Comparison of ENCODE assay signal across 27 mouse cellular contexts in the genomic region with DNA sequence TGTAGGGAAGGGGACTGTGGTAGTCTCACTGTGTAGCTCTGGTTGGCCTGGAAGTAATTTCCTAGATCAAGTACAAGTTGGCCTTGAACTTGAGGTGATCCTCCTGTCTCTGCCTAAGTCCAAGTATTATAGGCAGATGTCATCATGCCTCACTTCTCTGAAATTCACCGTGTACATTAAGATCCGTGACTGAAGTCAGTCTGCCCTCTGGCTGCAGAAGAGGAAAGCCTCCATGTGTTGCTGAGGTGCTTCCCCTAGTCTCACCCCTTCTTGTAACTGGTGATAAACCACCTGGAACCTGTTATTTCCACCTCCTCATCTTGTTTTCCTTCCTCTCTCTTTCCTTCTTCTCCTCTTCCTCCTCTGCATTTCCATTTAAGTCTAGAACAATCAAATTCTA. TPM values are rescaled to one million over a fixed set of nuclear protein-coding genes. Genes with fewer than 3 reads are reported as not detected.
A peak's percentile ranks its signal among the peaks of the same experiment; 100 is the strongest.
DNase-seq lines count a peak whose midpoint lies in the region; ATAC-seq and TF ChIP-seq lines count a peak whose summit lies in the region.
"Had no signal": no experiment of that assay in that cellular context is flagged by ENCODE, and none has a peak within 500 bp of the region (broad histone marks: within the 10 kb centered on the region; RNA-seq: fewer than 3 reads in every experiment).

No protein-coding gene starts in this region.

- 29% methylated on average over 2 of the region's 2 CpGs for WGBS in liver, postnatal 0 days (ENCODE audit: insufficient replicate concordance)
- 38% methylated on average over 2 of the region's 2 CpGs for WGBS in midbrain, embryonic 13.5 days

- no peaks in the 10 kb centered on the region for H3K9me3 ChIP-seq in liver, postnatal 0 days (ENCODE audit: low read length)
- H3K9me3 ChIP-seq in midbrain, embryonic 13.5 days = no peaks in the 10 kb centered on the region
- H3K9me3 ChIP-seq: embryonic facial prominence, embryonic 15.5 days; heart, embryonic 13.5 days; hindbrain, embryonic 15.5 days; lung, embryonic 15.5 days; neural tube, embryonic 13.5 days had no signal

- H3K4me1 ChIP-seq in liver, postnatal 0 days (ENCODE audit: insufficient read depth) = no peaks in the 10 kb centered on the region
- H3K4me1 ChIP-seq in midbrain, embryonic 13.5 days (replicated peaks) = no peaks in the 10 kb centered on the region
- H3K4me1 ChIP-seq: embryonic facial prominence, embryonic 15.5 days; heart, embryonic 13.5 days; hindbrain, embryonic 15.5 days; lung, embryonic 15.5 days; neural tube, embryonic 13.5 days had no signal

- no peaks in the 10 kb centered on the region for H3K36me3 ChIP-seq in liver, postnatal 0 days (replicated peaks; ENCODE audit: insufficient read depth, low read length)
- no peaks in the 10 kb centered on the region for H3K36me3 ChIP-seq in midbrain, embryonic 13.5 days
- H3K36me3 ChIP-seq: embryonic facial prominence, embryonic 15.5 days; heart, embryonic 13.5 days; hindbrain, embryonic 15.5 days; lung, embryonic 15.5 days; neural tube, embryonic 13.5 days had no signal

- DNase-seq in liver, postnatal 0 days = no peak
- DNase-seq in liver = no peak
- DNase-seq in CD4-positive helper T cell, adult 2 months (ENCODE audit: low read depth, low spot score) = peak; percentile 74
- peak; percentile 40 for DNase-seq in T-cell, adult 2 months (ENCODE audit: low spot score)
- no peak for DNase-seq in kidney, postnatal 25 days
- no peak for DNase-seq in adrenal gland, adult 18-20 months (ENCODE audit: low spot score in 2 of 2)
- DNase-seq: adrenal gland, adult 8-10 months; cerebellum, adult 11 months; cerebellum, postnatal 25 days; embryo, embryonic 11 days; gastrocnemius, adult 2 months; heart, postnatal 36 days; kidney, adult 18-20 months; kidney, postnatal 10 days; left cerebral cortex, postnatal 4 days had no signal

- H3K9ac ChIP-seq in liver, postnatal 0 days (replicated peaks) = no peak overlapping the region
- no peak overlapping the region for H3K9ac ChIP-seq in midbrain, embryonic 13.5 days (replicated peaks)
- H3K9ac ChIP-seq: embryonic facial prominence, embryonic 15.5 days; heart, embryonic 13.5 days; hindbrain, embryonic 15.5 days; lung, embryonic 15.5 days; neural tube, embryonic 13.5 days had no signal

- no peak overlapping the region for H3K4me3 ChIP-seq in liver, postnatal 0 days (ENCODE audit: low read depth, low read length)
- no peak overlapping the region for H3K4me3 ChIP-seq in midbrain, embryonic 13.5 days (replicated peaks)
- H3K4me3 ChIP-seq: embryonic facial prominence, embryonic 15.5 days; gastrocnemius, adult 2 months; heart, embryonic 13.5 days; hindbrain, embryonic 15.5 days; left cerebral cortex, adult 2 months; lung, embryonic 15.5 days; neural tube, embryonic 13.5 days had no signal

- H3K4me2 ChIP-seq in liver, postnatal 0 days (ENCODE audit: low read depth, low read length) = no peak overlapping the region
- H3K4me2 ChIP-seq in midbrain, embryonic 13.5 days (replicated peaks) = no peak overlapping the region
- H3K4me2 ChIP-seq: embryonic facial prominence, embryonic 15.5 days; heart, embryonic 13.5 days; hindbrain, embryonic 15.5 days; lung, embryonic 15.5 days; midbrain, embryonic 11.5 days; neural tube, embryonic 13.5 days had no signal

- H3K27ac ChIP-seq in liver, postnatal 0 days (ENCODE audit: low read depth) = no peak overlapping the region
- H3K27ac ChIP-seq in midbrain, embryonic 13.5 days = no peak overlapping the region
- H3K27ac ChIP-seq: embryonic facial prominence, embryonic 15.5 days; gastrocnemius, adult 2 months; heart, embryonic 13.5 days; hindbrain, embryonic 15.5 days; left cerebral cortex, adult 2 months; lung, embryonic 15.5 days; macrophage; neural tube, embryonic 13.5 days had no signal

- no peak for ATAC-seq in liver, postnatal 0 days
- peak; percentile 61; the same call in 1 of the 2 replicates for ATAC-seq in neutrophil, adult 5-6 weeks (ENCODE audit: extremely low read depth, insufficient number of reproducible peaks, low FRiP score, poor library complexity, severe bottlenecking)
- ATAC-seq in midbrain, embryonic 13.5 days = no peak

- peak; percentile 49 for TF ChIP-seq CTCF in liver, postnatal 0 days (IDR thresholded peaks at IDR 0.05; ENCODE audit: low read depth)

- H3K27me3 ChIP-seq in liver, postnatal 0 days (ENCODE audit: insufficient read depth, low read length) = no peaks in the 10 kb centered on the region
- H3K27me3 ChIP-seq in midbrain, embryonic 13.5 days = 0 out of 2 replicates have a peak, but pooled peaks cover 3% of the 10 kb centered on the region
- H3K27me3 ChIP-seq: embryonic facial prominence, embryonic 15.5 days; hindbrain, embryonic 15.5 days; lung, embryonic 15.5 days; neural tube, embryonic 13.5 days had no signal

- no peak for TF ChIP-seq EP300 in liver, postnatal 0 days (IDR thresholded peaks at IDR 0.05; ENCODE audit: low read depth)

RNA-seq across cellular contexts. Expression of gene Cd3e, which starts 5.5 kb away (rescaled TPM):
- polyA plus RNA-seq in liver, postnatal 0 days (2015; fragmentation: Nextera tagmentation; extraction: Ambion mirVana) = not detected in 2 replicates
- total RNA-seq in neutrophil, adult 5-6 weeks (2017) = 14.1 and 18.3 TPM in 2 replicates
- 1 to 10 TPM in 1 of 2 experiments, under 1 TPM in 1; 0.27 to 2.0 TPM for total RNA-seq in adrenal gland, adult 18-20 months (2021)
- not detected in 2 replicates for polyA plus RNA-seq in midbrain, embryonic 13.5 days (2015; fragmentation: Nextera tagmentation; extraction: Ambion mirVana)
- total RNA-seq: gastrocnemius, adult 2 months; left cerebral cortex, adult 2 months; left cerebral cortex, postnatal 4 days had no signal
- polyA plus RNA-seq: brain, embryonic 14.5 days; C2C12; macrophage; midbrain, embryonic 11.5 days had no signal

RNA-seq across cellular contexts. Expression of gene Mpzl2, which starts 24.7 kb away (rescaled TPM):
- 13.7 and 15.7 TPM in 2 replicates for polyA plus RNA-seq in liver, postnatal 0 days (2015; fragmentation: Nextera tagmentation; extraction: Ambion mirVana)
- total RNA-seq in neutrophil, adult 5-6 weeks (2017) = 0.23 and 0.49 TPM in 2 replicates
- 10 to 100 TPM; 10.5 to 12.9 TPM for total RNA-seq in adrenal gland, adult 18-20 months (2021)
- polyA plus RNA-seq in midbrain, embryonic 13.5 days (2015; fragmentation: Nextera tagmentation; extraction: Ambion mirVana) = 0.30 and 0.36 TPM in 2 replicates
- polyA plus RNA-seq: C2C12, macrophage had no signal

RNA-seq across cellular contexts. Expression of gene Cd3d, which starts 33.3 kb away (rescaled TPM):
- polyA plus RNA-seq in liver, postnatal 0 days (2015; fragmentation: Nextera tagmentation; extraction: Ambion mirVana) = 0.17 and 0.46 TPM in 2 replicates
- total RNA-seq in neutrophil, adult 5-6 weeks (2017) = 18.5 and 21.4 TPM in 2 replicates
- total RNA-seq in adrenal gland, adult 18-20 months (2021) = under 1 TPM in 1 of 2 experiments, not detected in 1; 0.93 TPM
- polyA plus RNA-seq in midbrain, embryonic 13.5 days (2015; fragmentation: Nextera tagmentation; extraction: Ambion mirVana) = not detected in 2 replicates
- total RNA-seq: gastrocnemius, adult 2 months; left cerebral cortex, adult 2 months; left cerebral cortex, postnatal 4 days had no signal
- polyA plus RNA-seq: brain, embryonic 14.5 days; C2C12; embryonic facial prominence, embryonic 15.5 days; hindbrain, embryonic 15.5 days; midbrain, embryonic 11.5 days; neural tube, embryonic 13.5 days had no signal

RNA-seq across cellular contexts. Expression of gene Cd3g, which starts 34.6 kb away (rescaled TPM):
- polyA plus RNA-seq in liver, postnatal 0 days (2015; fragmentation: Nextera tagmentation; extraction: Ambion mirVana) = 1.8 and 2.2 TPM in 2 replicates
- 81.3 and 90.1 TPM in 2 replicates for total RNA-seq in neutrophil, adult 5-6 weeks (2017)
- 1 to 10 TPM in 1 of 2 experiments, under 1 TPM in 1; 0.33 to 1.6 TPM for total RNA-seq in adrenal gland, adult 18-20 months (2021)
- polyA plus RNA-seq in midbrain, embryonic 13.5 days (2015; fragmentation: Nextera tagmentation; extraction: Ambion mirVana) = not detected in 2 replicates
- total RNA-seq: gastrocnemius, adult 2 months; heart, postnatal 36 days; left cerebral cortex, adult 2 months; left cerebral cortex, postnatal 4 days had no signal
- polyA plus RNA-seq: brain, embryonic 14.5 days; C2C12; hindbrain, embryonic 15.5 days; midbrain, embryonic 11.5 days; neural tube, embryonic 13.5 days had no signal

RNA-seq across cellular contexts. Expression of gene Mpzl3, which starts 40.1 kb away (rescaled TPM):
- 0.99 and 1.4 TPM in 2 replicates for polyA plus RNA-seq in liver, postnatal 0 days (2015; fragmentation: Nextera tagmentation; extraction: Ambion mirVana)
- total RNA-seq in neutrophil, adult 5-6 weeks (2017) = 49.8 and 51.6 TPM in 2 replicates
- 1 to 10 TPM; 7.3 to 9.1 TPM for total RNA-seq in adrenal gland, adult 18-20 months (2021)
- 1.6 TPM in 2 replicates for polyA plus RNA-seq in midbrain, embryonic 13.5 days (2015; fragmentation: Nextera tagmentation; extraction: Ambion mirVana)

Comparison
In these comparisons a context has a peak if more than half of its experiments do, and no peak if none do; other contexts are left out.
1. DNase-seq: peak in CD4-positive helper T cell, adult 2 months (single experiment) and T-cell, adult 2 months (single experiment); none in liver, postnatal 0 days (single experiment), liver (single experiment), kidney, postnatal 25 days (0 of 2) and adrenal gland, adult 18-20 months (0 of 2).
2. RNA of gene Cd3d, which starts 33.3 kb away (total RNA-seq): 18.5 to 21.4 TPM in neutrophil, adult 5-6 weeks; 0.93 TPM in adrenal gland, adult 18-20 months; every median in the first group is over 10 times any median in the second.